8 mouse cellular contexts compared by ENCODE assay signal in the genomic region with DNA sequence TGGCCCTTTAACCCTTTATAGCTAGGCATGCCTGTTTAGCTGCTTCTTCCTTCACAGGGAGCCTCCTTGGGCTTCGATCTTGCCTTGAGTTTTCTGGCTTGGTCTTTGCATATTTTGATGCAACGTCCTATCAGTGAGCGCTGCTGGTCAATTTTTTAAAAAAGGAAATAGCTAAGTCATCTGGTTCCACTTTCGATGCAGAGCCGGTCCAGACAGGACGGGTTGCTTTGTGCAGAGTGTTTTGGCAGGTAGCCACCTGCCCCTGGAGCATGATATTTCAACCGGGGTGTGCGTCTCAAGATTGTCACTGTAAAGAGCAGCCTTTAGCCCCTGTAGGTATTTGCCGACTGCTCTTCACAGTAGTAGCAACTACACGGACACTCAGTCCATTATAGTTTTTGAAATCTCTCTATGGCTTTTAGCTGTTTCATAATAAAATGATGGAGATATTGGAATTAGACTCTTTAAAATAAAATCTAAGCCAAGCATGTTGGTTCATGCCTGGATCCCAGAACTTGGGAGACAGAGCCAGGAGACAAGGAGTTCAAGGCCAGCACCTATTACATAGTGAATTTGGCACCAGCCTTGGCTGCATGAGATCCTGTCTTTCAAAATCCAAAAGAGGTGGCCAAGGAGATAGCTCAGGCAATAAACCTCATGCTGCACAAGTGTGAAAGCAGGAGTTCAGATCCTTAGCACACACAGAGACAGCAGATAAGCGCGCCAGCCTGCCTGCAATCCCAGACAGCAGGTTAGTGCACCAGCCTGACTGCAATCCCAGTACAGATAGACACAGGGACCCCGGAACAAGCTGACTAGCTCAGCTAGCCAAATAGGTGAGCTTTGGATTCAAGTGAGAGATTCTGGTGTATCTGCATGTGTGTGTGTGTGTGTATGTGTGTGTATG. TPM values are rescaled to one million over a fixed set of nuclear protein-coding genes. Genes with fewer than 3 reads are reported as not detected.
DNase-seq lines count a peak whose midpoint lies in the region; ATAC-seq and TF ChIP-seq lines count a peak whose summit lies in the region.
"Had no signal": no experiment of that assay in that cellular context is flagged by ENCODE, and none has a peak within 500 bp of the region (broad histone marks: within the 10 kb centered on the region; RNA-seq: fewer than 3 reads in every experiment).

No protein-coding gene starts in this region.

- peaks cover 14% of the 10 kb centered on the region for H3K4me1 ChIP-seq in embryonic facial prominence, embryonic 15.5 days
- H3K4me1 ChIP-seq in limb, embryonic 12.5 days (replicated peaks): peaks cover 26% of the 10 kb centered on the region
- H3K4me1 ChIP-seq in stomach, postnatal 0 days (replicated peaks; ENCODE audit: control insufficient read depth, insufficient read depth): no peaks in the 10 kb centered on the region

- H3K9ac ChIP-seq in embryonic facial prominence, embryonic 15.5 days: no peak overlapping the region
- H3K9ac ChIP-seq in limb, embryonic 12.5 days (replicated peaks): no peak overlapping the region
- H3K9ac ChIP-seq in stomach, postnatal 0 days (ENCODE audit: low read length): no peak overlapping the region
- H3K9ac ChIP-seq: hindbrain, embryonic 14.5 days had no signal

- TF ChIP-seq CTCF in stomach, postnatal 0 days (IDR thresholded peaks at IDR 0.05; ENCODE audit: low read depth): no peak

- no peaks in the 10 kb centered on the region for H3K27me3 ChIP-seq in embryonic facial prominence, embryonic 15.5 days
- H3K27me3 ChIP-seq in limb, embryonic 12.5 days: no peaks in the 10 kb centered on the region
- H3K27me3 ChIP-seq in stomach, postnatal 0 days (ENCODE audit: control insufficient read depth, insufficient read depth, low read length): no peaks in the 10 kb centered on the region

- H3K4me3 ChIP-seq in embryonic facial prominence, embryonic 15.5 days (replicated peaks): no peak overlapping the region
- H3K4me3 ChIP-seq in limb, embryonic 12.5 days (replicated peaks): no peak overlapping the region
- no peak overlapping the region for H3K4me3 ChIP-seq in stomach, postnatal 0 days (ENCODE audit: low read depth, low read length)

- H3K36me3 ChIP-seq in embryonic facial prominence, embryonic 15.5 days: no peaks in the 10 kb centered on the region
- H3K36me3 ChIP-seq in limb, embryonic 12.5 days: no peaks in the 10 kb centered on the region
- H3K36me3 ChIP-seq in stomach, postnatal 0 days (ENCODE audit: control insufficient read depth, insufficient read depth, low read length): no peaks in the 10 kb centered on the region

- peak overlapping the region; percentile 71 for H3K27ac ChIP-seq in embryonic facial prominence, embryonic 15.5 days (replicated peaks)
- H3K27ac ChIP-seq in limb, embryonic 12.5 days: peak overlapping the region; percentile 46
- H3K27ac ChIP-seq in stomach, postnatal 0 days (replicated peaks): no peak overlapping the region
- H3K27ac ChIP-seq: hindbrain, embryonic 14.5 days had no signal

- TF ChIP-seq EP300 in stomach, postnatal 0 days (optimal IDR thresholded peaks at IDR 0.05): no peak

- peak; percentile 51; the same call in 1 of the 2 replicates for ATAC-seq in embryonic facial prominence, embryonic 15.5 days (ENCODE audit: insufficient number of reproducible peaks, low FRiP score, low TSS enrichment, low read depth)
- ATAC-seq in limb, embryonic 12.5 days (ENCODE audit: insufficient number of reproducible peaks, insufficient read depth, low FRiP score, low TSS enrichment, low read depth): peak; percentile 50; the same call in 1 of the 2 replicates
- ATAC-seq in stomach, postnatal 0 days (ENCODE audit: low FRiP score, low TSS enrichment): peak; percentile 49; the same call in 1 of the 2 replicates

- no peak overlapping the region for H3K4me2 ChIP-seq in embryonic facial prominence, embryonic 15.5 days (replicated peaks)
- H3K4me2 ChIP-seq in limb, embryonic 12.5 days: 0 out of 2 replicates have a peak overlapping the region, but pooled peaks have one; percentile 1
- 0 out of 2 replicates have a peak overlapping the region, but pooled peaks have one; percentile 12 for H3K4me2 ChIP-seq in stomach, postnatal 0 days (replicated peaks; ENCODE audit: low read depth)
- H3K4me2 ChIP-seq: hindbrain, embryonic 14.5 days had no signal

- H3K9me3 ChIP-seq in embryonic facial prominence, embryonic 15.5 days (replicated peaks): no peaks in the 10 kb centered on the region
- no peaks in the 10 kb centered on the region for H3K9me3 ChIP-seq in limb, embryonic 12.5 days
- H3K9me3 ChIP-seq in stomach, postnatal 0 days (ENCODE audit: control insufficient read depth, low read length): no peaks in the 10 kb centered on the region

- 32% methylated on average over 13 of the region's 13 CpGs for WGBS in embryonic facial prominence, embryonic 15.5 days
- WGBS in limb, embryonic 12.5 days: 48% methylated on average over 13 of the region's 13 CpGs
- WGBS in stomach, postnatal 0 days: 45% methylated on average over 13 of the region's 13 CpGs

- DNase-seq in ovary, postnatal 14 days (ENCODE audit: low spot score): peak; percentile 12
- DNase-seq in ovary, postnatal 36 days (ENCODE audit: low spot score): no peak
- DNase-seq in stomach, postnatal 0 days (ENCODE audit: low spot score): no peak
- DNase-seq in layer of hippocampus, postnatal 25 days (ENCODE audit: extremely low spot score in 1 of 2, low spot score in 1 of 2): no peak
- no peak for DNase-seq in frontal cortex, postnatal 25 days (ENCODE audit: low spot score in 2 of 2)

RNA-seq across cellular contexts. Expression of a gene that starts 41.6 kb away (rescaled TPM):
- 65.5 and 70.7 TPM in 2 replicates for polyA plus RNA-seq in embryonic facial prominence, embryonic 15.5 days (2015; fragmentation: Nextera tagmentation; extraction: Ambion mirVana)
- polyA plus RNA-seq in limb, embryonic 12.5 days (2016; fragmentation: Nextera tagmentation; extraction: Ambion mirVana): 83.7 and 91.2 TPM in 2 replicates
- polyA plus RNA-seq in stomach, postnatal 0 days (2015; fragmentation: Nextera tagmentation; extraction: Ambion mirVana): 59.2 and 67.2 TPM in 2 replicates
- 10 to 100 TPM; 75.0 to 75.6 TPM for total RNA-seq in layer of hippocampus, postnatal 25 days (2021)
